Comparison of ENCODE assay signal across 27 mouse cellular contexts in genomic region chr8:48211931-48212330, GRCm38 (mm10).
DNase-seq lines count a peak whose midpoint lies in the region; ATAC-seq and TF ChIP-seq lines count a peak whose summit lies in the region.
"Had no signal": no experiment of that assay in that cellular context is flagged by ENCODE, and none has a peak within 500 bp of the region (broad histone marks: within the 10 kb centered on the region; RNA-seq: fewer than 3 reads in every experiment).

No protein-coding gene starts in this region.

- no peaks in the 10 kb centered on the region for H3K36me3 ChIP-seq in forebrain, embryonic 11.5 days (ENCODE audit: control insufficient read depth, insufficient read depth, low read length)
- H3K36me3 ChIP-seq in forebrain, embryonic 12.5 days (replicated peaks): no peaks in the 10 kb centered on the region
- no peaks in the 10 kb centered on the region for H3K36me3 ChIP-seq in midbrain, embryonic 10.5 days
- no peaks in the 10 kb centered on the region for H3K36me3 ChIP-seq in midbrain, embryonic 11.5 days (ENCODE audit: control insufficient read depth, insufficient read depth, low read length)
- H3K36me3 ChIP-seq in midbrain, embryonic 14.5 days (ENCODE audit: control insufficient read depth, insufficient read depth, low read length): no peaks in the 10 kb centered on the region
- no peaks in the 10 kb centered on the region for H3K36me3 ChIP-seq in midbrain, postnatal 0 days (ENCODE audit: insufficient read depth, low read length)
- no peaks in the 10 kb centered on the region for H3K36me3 ChIP-seq in hindbrain, postnatal 0 days (ENCODE audit: insufficient read depth, low read length)
- H3K36me3 ChIP-seq: embryonic facial prominence, embryonic 10.5 days; embryonic facial prominence, embryonic 13.5 days; heart, embryonic 12.5 days; heart, embryonic 15.5 days had no signal

- no peak overlapping the region for H3K9ac ChIP-seq in forebrain, embryonic 11.5 days (ENCODE audit: low read length)
- H3K9ac ChIP-seq in forebrain, embryonic 12.5 days: no peak overlapping the region
- H3K9ac ChIP-seq in midbrain, embryonic 11.5 days (ENCODE audit: low read length): no peak overlapping the region
- no peak overlapping the region for H3K9ac ChIP-seq in midbrain, embryonic 14.5 days (replicated peaks; ENCODE audit: low read length)
- no peak overlapping the region for H3K9ac ChIP-seq in midbrain, postnatal 0 days (replicated peaks; ENCODE audit: low read length, poor library complexity, severe bottlenecking)
- H3K9ac ChIP-seq in hindbrain, postnatal 0 days (replicated peaks; ENCODE audit: low read length): no peak overlapping the region
- H3K9ac ChIP-seq: embryonic facial prominence, embryonic 13.5 days; heart, embryonic 12.5 days; heart, embryonic 15.5 days; hindbrain, embryonic 14.5 days had no signal

- no peak overlapping the region for H3K27ac ChIP-seq in forebrain, embryonic 11.5 days (ENCODE audit: low read depth, low read length)
- no peak overlapping the region for H3K27ac ChIP-seq in forebrain, embryonic 12.5 days
- H3K27ac ChIP-seq in midbrain, embryonic 10.5 days (replicated peaks): 0 out of 2 replicates have a peak overlapping the region, but pooled peaks have one; percentile 14
- no peak overlapping the region for H3K27ac ChIP-seq in midbrain, embryonic 11.5 days (ENCODE audit: low read depth, low read length)
- H3K27ac ChIP-seq in midbrain, embryonic 14.5 days (replicated peaks; ENCODE audit: low read depth, low read length): no peak overlapping the region
- H3K27ac ChIP-seq in midbrain, postnatal 0 days (ENCODE audit: low read depth, low read length): no peak overlapping the region
- H3K27ac ChIP-seq in hindbrain, postnatal 0 days: no peak overlapping the region
- H3K27ac ChIP-seq: embryonic facial prominence, embryonic 10.5 days; embryonic facial prominence, embryonic 13.5 days; heart, embryonic 15.5 days; hindbrain, embryonic 14.5 days had no signal

- intact Hi-C loops in gastrocnemius, postnatal 14 days (cut with DNase I; ENCODE audit: low total_unique reads): no loop called here

- peaks cover 11% of the 10 kb centered on the region; the same call in 1 of the 2 replicates for H3K27me3 ChIP-seq in forebrain, embryonic 11.5 days (ENCODE audit: control insufficient read depth, insufficient read depth, low read length)
- H3K27me3 ChIP-seq in forebrain, embryonic 12.5 days: peaks cover 41% of the 10 kb centered on the region
- peaks cover 47% of the 10 kb centered on the region for H3K27me3 ChIP-seq in midbrain, embryonic 10.5 days (ENCODE audit: low read depth, poor library complexity, severe bottlenecking)
- H3K27me3 ChIP-seq in midbrain, embryonic 11.5 days (ENCODE audit: control insufficient read depth, insufficient read depth, low read length): peaks cover 4% of the 10 kb centered on the region; the same call in 1 of the 2 replicates
- 0 out of 2 replicates have a peak, but pooled peaks cover 3% of the 10 kb centered on the region for H3K27me3 ChIP-seq in midbrain, embryonic 14.5 days (ENCODE audit: control insufficient read depth, insufficient read depth, low read length)
- H3K27me3 ChIP-seq in midbrain, postnatal 0 days (ENCODE audit: insufficient read depth, low read length): 0 out of 2 replicates have a peak, but pooled peaks cover 3% of the 10 kb centered on the region
- no peaks in the 10 kb centered on the region for H3K27me3 ChIP-seq in hindbrain, postnatal 0 days (ENCODE audit: insufficient read depth, low read length)
- H3K27me3 ChIP-seq: heart, embryonic 12.5 days; heart, embryonic 15.5 days; Patski had no signal

- no peak overlapping the region for H3K4me3 ChIP-seq in forebrain, embryonic 11.5 days (ENCODE audit: low read depth, low read length)
- no peak overlapping the region for H3K4me3 ChIP-seq in forebrain, embryonic 12.5 days (replicated peaks)
- no peak overlapping the region for H3K4me3 ChIP-seq in midbrain, embryonic 10.5 days
- H3K4me3 ChIP-seq in midbrain, embryonic 11.5 days (ENCODE audit: low read depth, low read length): no peak overlapping the region
- H3K4me3 ChIP-seq in midbrain, embryonic 14.5 days (replicated peaks; ENCODE audit: low read depth, low read length): no peak overlapping the region
- no peak overlapping the region for H3K4me3 ChIP-seq in midbrain, postnatal 0 days (ENCODE audit: low read depth, low read length)
- no peak overlapping the region for H3K4me3 ChIP-seq in hindbrain, postnatal 0 days (ENCODE audit: low read length)
- H3K4me3 ChIP-seq: embryonic facial prominence, embryonic 10.5 days; embryonic facial prominence, embryonic 13.5 days; erythroblast, embryonic 14.5 days; heart, embryonic 12.5 days; heart, embryonic 15.5 days had no signal

- WGBS in forebrain, embryonic 11.5 days: 75% methylated on average over 9 of the region's 9 CpGs
- WGBS in forebrain, embryonic 12.5 days: 64% methylated on average over 9 of the region's 9 CpGs
- 85% methylated on average over 9 of the region's 9 CpGs for WGBS in midbrain, embryonic 10.5 days
- 73% methylated on average over 9 of the region's 9 CpGs for WGBS in midbrain, embryonic 11.5 days
- 44% methylated on average over 9 of the region's 9 CpGs for WGBS in midbrain, embryonic 14.5 days
- WGBS in midbrain, postnatal 0 days: 44% methylated on average over 9 of the region's 9 CpGs
- 65% methylated on average over 9 of the region's 9 CpGs for WGBS in hindbrain, postnatal 0 days

- H3K9me3 ChIP-seq in forebrain, embryonic 11.5 days (ENCODE audit: control insufficient read depth, low read length): no peaks in the 10 kb centered on the region
- H3K9me3 ChIP-seq in forebrain, embryonic 12.5 days: no peaks in the 10 kb centered on the region
- H3K9me3 ChIP-seq in midbrain, embryonic 10.5 days (replicated peaks): no peaks in the 10 kb centered on the region
- H3K9me3 ChIP-seq in midbrain, embryonic 11.5 days (ENCODE audit: control insufficient read depth, low read length): no peaks in the 10 kb centered on the region
- H3K9me3 ChIP-seq in midbrain, embryonic 14.5 days (ENCODE audit: control insufficient read depth, low read length): no peaks in the 10 kb centered on the region
- H3K9me3 ChIP-seq in midbrain, postnatal 0 days (ENCODE audit: low read length): no peaks in the 10 kb centered on the region
- H3K9me3 ChIP-seq in hindbrain, postnatal 0 days (ENCODE audit: low read length): no peaks in the 10 kb centered on the region
- H3K9me3 ChIP-seq: embryonic facial prominence, embryonic 10.5 days; embryonic facial prominence, embryonic 13.5 days; heart, embryonic 12.5 days; heart, embryonic 15.5 days had no signal

- DNase-seq in forebrain, embryonic 11.5 days (ENCODE audit: low spot score): peak; percentile 43
- DNase-seq in midbrain, embryonic 10.5 days (ENCODE audit: low spot score): no peak
- no peak for DNase-seq in midbrain, embryonic 11.5 days (ENCODE audit: low spot score, missing footprints)
- no peak for DNase-seq in midbrain, embryonic 14.5 days
- no peak for DNase-seq in midbrain, postnatal 0 days (ENCODE audit: low spot score)
- DNase-seq in hindbrain, postnatal 0 days (ENCODE audit: low spot score): no peak
- DNase-seq in gastrocnemius, postnatal 14 days: no peak
- DNase-seq: adrenal gland, adult 2 months; adrenal gland, postnatal 14 days; cerebellum, adult 11-12 months; cerebellum, adult 8-10 months; cerebellum, postnatal 10 days; cerebellum, postnatal 36 days; embryo, embryonic 11 days; gastrocnemius, postnatal 10 days; heart, adult 18-20 months; heart, postnatal 10 days; heart, postnatal 4 days had no signal

- no peaks in the 10 kb centered on the region for H3K4me1 ChIP-seq in forebrain, embryonic 11.5 days (replicated peaks; ENCODE audit: control insufficient read depth, insufficient read depth, low read length)
- peaks cover 20% of the 10 kb centered on the region for H3K4me1 ChIP-seq in forebrain, embryonic 12.5 days
- H3K4me1 ChIP-seq in midbrain, embryonic 10.5 days: peaks cover 33% of the 10 kb centered on the region
- H3K4me1 ChIP-seq in midbrain, embryonic 11.5 days (ENCODE audit: control insufficient read depth, insufficient read depth, low read length): peaks cover 8% of the 10 kb centered on the region; the same call in 1 of the 2 replicates
- no peaks in the 10 kb centered on the region for H3K4me1 ChIP-seq in midbrain, embryonic 14.5 days (ENCODE audit: control insufficient read depth, insufficient read depth, low read length)
- no peaks in the 10 kb centered on the region for H3K4me1 ChIP-seq in midbrain, postnatal 0 days (ENCODE audit: insufficient read depth, low read length)
- H3K4me1 ChIP-seq in hindbrain, postnatal 0 days (ENCODE audit: insufficient read depth, low read length): no peaks in the 10 kb centered on the region
- H3K4me1 ChIP-seq: heart, embryonic 12.5 days; heart, embryonic 15.5 days had no signal

- H3K4me2 ChIP-seq in forebrain, embryonic 11.5 days (ENCODE audit: low read depth, low read length, severe bottlenecking): no peak overlapping the region
- H3K4me2 ChIP-seq in forebrain, embryonic 12.5 days: no peak overlapping the region
- H3K4me2 ChIP-seq in midbrain, embryonic 11.5 days: no peak overlapping the region
- H3K4me2 ChIP-seq in midbrain, embryonic 14.5 days (ENCODE audit: low read length): no peak overlapping the region
- no peak overlapping the region for H3K4me2 ChIP-seq in midbrain, postnatal 0 days (ENCODE audit: low read depth, low read length, poor library complexity, severe bottlenecking)
- H3K4me2 ChIP-seq in hindbrain, postnatal 0 days (ENCODE audit: low read depth, low read length): no peak overlapping the region
- H3K4me2 ChIP-seq: embryonic facial prominence, embryonic 13.5 days; heart, embryonic 12.5 days; heart, embryonic 15.5 days; hindbrain, embryonic 14.5 days had no signal

- no peak for TF ChIP-seq CTCF in midbrain, postnatal 0 days (IDR thresholded peaks at IDR 0.05)
- no peak for TF ChIP-seq CTCF in hindbrain, postnatal 0 days (IDR thresholded peaks at IDR 0.05; ENCODE audit: low read depth)

- ATAC-seq in forebrain, embryonic 11.5 days (replicated peaks; ENCODE audit: low FRiP score): no peak
- no peak for ATAC-seq in forebrain, embryonic 12.5 days (ENCODE audit: low FRiP score)
- ATAC-seq in midbrain, embryonic 11.5 days (ENCODE audit: low FRiP score): no peak
- peak; percentile 40; the same call in 1 of the 2 replicates for ATAC-seq in midbrain, embryonic 14.5 days (ENCODE audit: low FRiP score, low TSS enrichment)
- ATAC-seq in midbrain, postnatal 0 days (ENCODE audit: low FRiP score): 0 out of 2 replicates have a peak, but pooled peaks have one; percentile 33
- ATAC-seq in hindbrain, postnatal 0 days: no peak
- ATAC-seq: forebrain, embryonic 16.5 days; Patski had no signal

Comparison
In these comparisons a context has a peak if more than half of its experiments do, and no peak if none do; other contexts are left out.
1. ATAC-seq: peak in midbrain, embryonic 14.5 days (single experiment) and midbrain, postnatal 0 days (single experiment); none in forebrain, embryonic 11.5 days (single experiment), forebrain, embryonic 12.5 days (single experiment), midbrain, embryonic 11.5 days (single experiment) and hindbrain, postnatal 0 days (single experiment).